Mouse (Mus musculus) forebrain, embryonic 11.5 days (tissue): ENCODE results near the gene Ptbp2. TPM values are rescaled to one million over a fixed set of nuclear protein-coding genes. Genes with fewer than 3 reads are reported as not detected.

Source experiments
- ATAC-seq: fragments of 200-750 bp; cut with Nextera tagmentation; replicated peaks from 2 replicates; pipeline ENCODE4 v1.8.0; 2017; ENCODE audit warnings: moderate TSS enrichment; ENCODE audit not compliant: low FRiP score
- DNase-seq: peaks from one replicate; pipeline ENCODE4 v3.0.0-alpha.2; 2017; ENCODE audit warnings: low spot score
- H3K27ac ChIP-seq: fragments of 300-500 bp; sonication (generic); 2 replicates; pipeline ENCODE4 v1.5.1; 2014; ENCODE audit warnings: low read depth, low read length
- H3K27me3 ChIP-seq: fragments of 300-500 bp; sonication (generic); 2 replicates; pipeline ENCODE4 v1.6.1; 2014; ENCODE audit warnings: mild to moderate bottlenecking, low read length, mixed read lengths; ENCODE audit not compliant: control insufficient read depth, insufficient read depth
- H3K36me3 ChIP-seq: fragments of 300-500 bp; sonication (generic); 2 replicates; pipeline ENCODE4 v1.6.1; 2014; ENCODE audit warnings: mild to moderate bottlenecking, low read length, moderate library complexity, mixed read lengths; ENCODE audit not compliant: control insufficient read depth, insufficient read depth
- H3K4me1 ChIP-seq: fragments of 300-500 bp; sonication (generic); replicated peaks from 2 replicates; pipeline ENCODE4 v1.6.1; 2014; ENCODE audit warnings: low read length, mixed read lengths; ENCODE audit not compliant: control insufficient read depth, insufficient read depth
- H3K4me2 ChIP-seq: fragments of 300-500 bp; sonication (generic); 2 replicates; pipeline ENCODE4 v1.6.1; 2014; ENCODE audit warnings: low read depth, mild to moderate bottlenecking, low read length, moderate library complexity, mixed read lengths; ENCODE audit not compliant: severe bottlenecking
- H3K4me3 ChIP-seq: fragments of 300-500 bp; sonication (generic); 2 replicates; pipeline ENCODE4 v1.5.1; 2014; ENCODE audit warnings: low read depth, low read length
- H3K9ac ChIP-seq: fragments of 300-500 bp; sonication (generic); 2 replicates; pipeline ENCODE4 v1.6.1; 2014; ENCODE audit warnings: low read length
- H3K9me3 ChIP-seq: fragments of 300-500 bp; sonication (generic); 2 replicates; pipeline ENCODE4 v1.6.1; 2016; ENCODE audit warnings: low read length, mixed read lengths; ENCODE audit not compliant: control insufficient read depth
- WGBS: fragments of 180-500 bp; shearing (Covaris S2); extraction: QIAGEN DNeasy Blood & Tissue Kit; methylation state at CpG from one replicate; pipeline ENCODE4 v1.1.7; 2014; 5-methylcytosine and 5-hydroxymethylcytosine counted together
- polyA plus RNA-seq: library from polyadenylated mRNA; unstranded; fragments of >200 nt; fragmentation: Nextera tagmentation; extraction: Ambion mirVana; gene quantifications from 2 replicates; pipeline ENCODE4 v1.2.1, GENCODE M21; 2014

The Ptbp2 gene
- polyA plus RNA-seq, 1 experiment from 2014 or later: 392 TPM

GRCm38 (mm10) chr3:119778431-119778830 is 5.8 kb downstream of the Ptbp2 start:
- Histone ChIP-seq H3K9ac (no peak overlapping the region), H3K27ac (no peak overlapping the region), H3K36me3 (no peaks in the 10 kb centered on the region; the same call in 1 of the 2 replicates), H3K9me3 (no peaks in the 10 kb centered on the region), H3K4me3 (no peak overlapping the region), H3K27me3 (no peaks in the 10 kb centered on the region), H3K4me2 (no peak overlapping the region), H3K4me1 (peaks cover 3% of the 10 kb centered on the region; the same call in 1 of the 2 replicates)
- ATAC-seq (no peak), DNase-seq (no peak)
- WGBS: 69% methylated on average over 2 of the region's 2 CpGs

DNA sequence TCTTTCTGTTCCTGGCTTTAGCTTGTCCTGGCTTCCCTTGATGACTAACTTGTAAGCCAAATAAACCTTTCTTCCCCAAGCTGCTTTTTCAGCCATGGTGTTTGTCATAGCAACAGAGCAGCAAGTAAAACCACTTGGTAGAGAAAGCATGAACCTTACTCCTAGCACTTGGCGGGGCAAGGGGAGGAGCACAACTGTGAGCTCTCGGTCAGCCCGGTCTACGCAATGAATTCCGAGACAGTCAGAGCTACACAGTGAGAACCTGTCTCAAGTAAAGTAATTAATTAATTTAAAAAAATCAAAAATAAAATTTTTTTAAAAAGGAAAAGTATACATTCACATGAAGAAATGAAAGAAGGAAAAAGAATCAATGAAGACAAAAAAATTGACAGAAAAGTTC is 8.1 kb downstream of the Ptbp2 start:
- 94% methylated on average over 5 of the region's 5 CpGs for WGBS

DNA sequence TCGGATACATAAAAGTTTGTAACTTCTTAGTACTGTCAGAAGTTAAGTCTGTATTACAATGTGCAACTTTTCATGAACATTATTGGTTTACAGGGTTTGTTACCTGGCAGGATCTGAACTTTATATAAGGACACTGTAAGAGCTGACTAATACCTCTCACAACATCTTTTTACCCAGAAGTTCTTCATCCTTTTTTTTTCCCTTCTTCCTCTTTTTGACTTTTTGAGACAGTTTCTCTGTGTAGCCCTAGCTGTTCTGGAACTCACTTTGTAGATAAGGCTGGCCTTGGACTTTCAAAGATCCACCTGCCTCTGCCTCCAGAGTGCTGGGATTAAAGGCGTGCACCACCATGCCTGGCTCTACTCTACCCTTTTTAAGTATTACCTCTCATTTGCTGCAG is 11.5 kb downstream of the Ptbp2 start:
- 86% methylated on average over 2 of the region's 2 CpGs for WGBS

More for the DNA sequence above, 8.1 kb downstream of the Ptbp2 start:
- ATAC-seq: no peak
- Histone ChIP-seq H3K4me2 (no peak overlapping the region), H3K36me3 (no peaks in the 10 kb centered on the region; the same call in 1 of the 2 replicates), H3K9ac (no peak overlapping the region), H3K27me3 (no peaks in the 10 kb centered on the region), H3K4me3 (no peak overlapping the region), H3K4me1 (peaks cover 3% of the 10 kb centered on the region; the same call in 1 of the 2 replicates), H3K9me3 (no peaks in the 10 kb centered on the region), H3K27ac (no peak overlapping the region)
- DNase-seq: no peak

GRCm38 (mm10) chr3:119763772-119764171 is 20.5 kb downstream of the Ptbp2 start:
- Histone ChIP-seq H3K9me3 (no peaks in the 10 kb centered on the region), H3K27me3 (no peaks in the 10 kb centered on the region), H3K4me3 (no peak overlapping the region), H3K4me1 (no peaks in the 10 kb centered on the region), H3K9ac (no peak overlapping the region), H3K36me3 (no peaks in the 10 kb centered on the region; the same call in 1 of the 2 replicates), H3K4me2 (no peak overlapping the region), H3K27ac (no peak overlapping the region)
- ATAC-seq (no peak), DNase-seq (no peak)
- WGBS: 92% methylated on average over 2 of the region's 2 CpGs

More for the DNA sequence above, 11.5 kb downstream of the Ptbp2 start:
- ATAC-seq: no peak
- no peak for DNase-seq
- Histone ChIP-seq H3K4me1 (no peaks in the 10 kb centered on the region), H3K9ac (no peak overlapping the region), H3K4me3 (no peak overlapping the region), H3K36me3 (no peaks in the 10 kb centered on the region; the same call in 1 of the 2 replicates), H3K4me2 (no peak overlapping the region), H3K27ac (no peak overlapping the region), H3K27me3 (no peaks in the 10 kb centered on the region), H3K9me3 (no peaks in the 10 kb centered on the region)

DNA sequence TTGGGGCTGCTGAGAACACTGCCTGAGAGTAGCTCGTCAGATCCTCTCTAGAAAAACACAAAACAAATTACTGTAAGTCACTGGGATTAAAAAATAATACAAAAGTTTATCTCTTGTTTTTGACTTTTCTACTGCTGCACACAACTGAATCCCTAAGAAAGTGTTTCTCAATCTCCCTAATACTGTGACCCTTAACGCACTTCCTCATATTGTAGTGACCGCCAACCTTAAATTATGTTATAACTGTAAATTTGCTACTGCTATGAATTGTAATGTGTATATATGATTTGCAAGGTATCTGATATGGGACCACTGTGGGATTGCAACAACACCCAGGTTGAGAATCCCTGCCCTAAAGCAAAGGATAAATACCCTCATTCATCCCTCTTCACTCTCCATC is 22.5 kb downstream of the Ptbp2 start:
- no peak overlapping the region for H3K4me3 ChIP-seq
- H3K36me3 ChIP-seq: no peaks in the 10 kb centered on the region; the same call in 1 of the 2 replicates
- no peaks in the 10 kb centered on the region for H3K4me1 ChIP-seq
- WGBS: 94% methylated on average over 3 of the region's 3 CpGs
- no peak overlapping the region for H3K9ac ChIP-seq
- no peak overlapping the region for H3K27ac ChIP-seq
- H3K4me2 ChIP-seq: no peak overlapping the region
- DNase-seq: no peak
- H3K27me3 ChIP-seq: no peaks in the 10 kb centered on the region
- ATAC-seq: no peak
- no peaks in the 10 kb centered on the region for H3K9me3 ChIP-seq

DNA sequence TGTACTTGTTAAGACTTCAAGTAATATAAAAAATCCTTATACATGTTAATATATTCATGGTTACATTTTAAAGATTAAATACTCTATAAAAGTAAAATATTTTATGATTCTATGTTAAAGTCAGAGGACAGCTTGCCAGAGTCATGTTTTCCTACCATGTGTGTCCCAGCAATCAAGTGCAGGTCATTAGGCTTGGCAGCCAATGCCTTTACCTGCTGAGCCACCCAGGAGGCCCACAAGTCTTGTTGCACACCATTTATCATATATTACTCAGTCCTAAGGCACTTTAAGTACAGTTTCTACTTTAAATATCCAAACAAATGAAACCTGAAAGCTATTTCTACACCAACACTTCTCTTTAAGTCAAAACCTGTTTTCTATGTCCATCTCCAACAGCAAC is 30.5 kb downstream of the Ptbp2 start:
- H3K27ac ChIP-seq: no peak overlapping the region

GRCm38 (mm10) chr3:119749551-119750249 is 34.6 kb downstream of the Ptbp2 start:
- H3K27ac ChIP-seq: no peak overlapping the region
- 76% methylated on average over 3 of the region's 3 CpGs for WGBS
- DNase-seq (no peak), ATAC-seq (no peak)
- H3K4me1 ChIP-seq: no peaks in the 10 kb centered on the region
- no peak overlapping the region for H3K4me2 ChIP-seq
- H3K36me3 ChIP-seq: no peaks in the 10 kb centered on the region; the same call in 1 of the 2 replicates
- no peaks in the 10 kb centered on the region for H3K9me3 ChIP-seq
- no peak overlapping the region for H3K4me3 ChIP-seq
- H3K27me3 ChIP-seq: no peaks in the 10 kb centered on the region
- no peak overlapping the region for H3K9ac ChIP-seq

More for the DNA sequence above, 30.5 kb downstream of the Ptbp2 start:
- Histone ChIP-seq H3K4me3 (no peak overlapping the region), H3K4me2 (no peak overlapping the region), H3K9ac (no peak overlapping the region), H3K4me1 (no peaks in the 10 kb centered on the region), H3K27me3 (no peaks in the 10 kb centered on the region), H3K9me3 (no peaks in the 10 kb centered on the region), H3K36me3 (no peaks in the 10 kb centered on the region; the same call in 1 of the 2 replicates)
- ATAC-seq (no peak), DNase-seq (no peak)

- Histone ChIP-seq H3K9ac (no peak overlapping the region), H3K27ac (no peak overlapping the region), H3K4me2 (no peak overlapping the region), H3K4me1 (no peaks in the 10 kb centered on the region), H3K27me3 (no peaks in the 10 kb centered on the region), H3K9me3 (no peaks in the 10 kb centered on the region), H3K36me3 (no peaks in the 10 kb centered on the region; the same call in 1 of the 2 replicates), H3K4me3 (no peak overlapping the region)
- WGBS: 96% methylated on average over 2 of the region's 2 CpGs
- ATAC-seq (no peak), DNase-seq (no peak)
These were observed 35.1 kb downstream of the Ptbp2 start for GRCm38 (mm10) chr3:119749140-119749539.

GRCm38 (mm10) chr3:119746656-119747055 is 37.6 kb downstream of the Ptbp2 start:
- Histone ChIP-seq H3K27ac (no peak overlapping the region), H3K9ac (no peak overlapping the region), H3K27me3 (no peaks in the 10 kb centered on the region), H3K9me3 (no peaks in the 10 kb centered on the region), H3K4me2 (no peak overlapping the region), H3K36me3 (no peaks in the 10 kb centered on the region; the same call in 1 of the 2 replicates), H3K4me3 (no peak overlapping the region), H3K4me1 (no peaks in the 10 kb centered on the region)
- no peak for ATAC-seq
- WGBS: 98% methylated on average over 2 of the region's 2 CpGs
- no peak for DNase-seq
